Mouse (Mus musculus) left cerebral cortex, postnatal 4 days (tissue): Measurements from ENCODE around the gene Syngap1. TPM values are rescaled to one million over a fixed set of nuclear protein-coding genes. Genes with fewer than 3 reads are reported as not detected.

ENCODE experiments used
- DNase-seq: peaks from one replicate; pipeline ENCODE4 v3.0.0-alpha.2; 2022
- intact Hi-C: fragments of 180-260 bp; cut with DNase I; formaldehyde crosslinking; loops from one replicate; pipeline ENCODE4 v1.15.1; 2025
- microRNA-seq: library from miRNA; unstranded; fragments of <30 nt; microRNA quantifications from one replicate; pipeline ENCODE4 v1.2.0, GENCODE M21; 2022
- total RNA-seq, 2 experiments: library from RNA; stranded (reverse); gene quantifications; 2 replicates each; pipeline ENCODE4 v1.2.3; 2021

Syngap1 gene
- total RNA-seq, 2 experiments from 2014 or later: 350 to 366 TPM

GRCm38 (mm10) chr17:27021076-27021475 lies 80.0 kb downstream of the Syngap1 start:
- peak; percentile 40 for DNase-seq
- intact Hi-C loops: no loop called here

DNA sequence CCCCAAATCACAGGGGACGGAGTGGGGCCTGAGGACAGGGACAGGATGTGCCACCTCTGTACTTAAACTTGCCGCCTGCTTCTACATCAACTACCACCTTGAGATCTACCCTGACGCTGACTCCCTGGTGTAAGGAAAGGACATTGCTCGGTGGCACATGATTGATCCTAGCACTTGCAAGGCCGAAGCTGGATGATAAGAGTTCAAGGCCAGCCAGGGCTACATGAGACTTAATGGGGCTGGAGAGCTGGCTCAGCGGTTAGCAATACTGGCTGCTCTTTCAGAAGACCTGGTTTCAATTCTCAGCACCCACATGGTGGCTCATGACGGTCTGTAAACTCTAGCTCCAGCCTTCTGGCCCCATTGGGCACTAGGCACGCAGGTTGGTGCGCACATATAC lies 80.7 kb downstream of the Syngap1 start:
- DNase-seq: no peak
- intact Hi-C loops: no loop called here

Small RNA genes within 50 kb of the gene (microRNA-seq; reads per million reads assigned to microRNA genes)
- gene Gm27775 (not detected), gene Mir3083 (19.6 reads per million, percentile 35 among the genes with 10 or more reads in this experiment), gene Mir6968 (4.2 reads per million, percentile 9 among the genes with 10 or more reads in this experiment)

Other genes with a start within 250 kb of the Syngap1 start
- gene Crebrf, start 225.6 kb upstream of the Syngap1 start, total RNA-seq: 10 to 100 TPM; 25.8 to 26.5 TPM
- gene Bnip1, start 160.2 kb upstream of the Syngap1 start, total RNA-seq: 10 to 100 TPM; 39.1 to 42.9 TPM
- not detected for gene Nkx2-5, start 96.2 kb upstream of the Syngap1 start, total RNA-seq
- 1 to 10 TPM; 4.8 to 6.0 TPM for gene Kifc5b, start 24.2 kb upstream of the Syngap1 start, total RNA-seq
- 10 to 100 TPM; 30.5 to 33.6 TPM for gene Phf1, start 8.2 kb upstream of the Syngap1 start, total RNA-seq
- gene Cuta, start 1.7 kb upstream of the Syngap1 start, total RNA-seq: 10 to 100 TPM; 78.8 TPM
- 10 to 100 TPM; 17.0 to 18.1 TPM for gene Zbtb9, start 31.9 kb downstream of the Syngap1 start, total RNA-seq
- 10 to 100 TPM; 30.0 to 33.9 TPM for gene Bak1, start 87.8 kb downstream of the Syngap1 start, total RNA-seq
- gene Itpr3, start 116.1 kb downstream of the Syngap1 start, total RNA-seq: 1 to 10 TPM; 2.2 to 2.8 TPM
- gene Uqcc2, start 192.7 kb downstream of the Syngap1 start, total RNA-seq: 100 to 1,000 TPM; 170 to 186 TPM
- not detected for gene Ip6k3, start 226.5 kb downstream of the Syngap1 start, total RNA-seq